Mouse (Mus musculus) forebrain, postnatal 0 days (tissue): ENCODE measurements at regions not wholly inside any gene's neighbourhood (a gene's known extent, or its start where the extent isn't known, plus 50 kb on each side); places are given as distances from the start of the nearest gene placed in this dataset.

Experiments
- ATAC-seq: fragments of 200-750 bp; cut with Nextera tagmentation; 2 replicates; pipeline ENCODE4 v1.8.0; 2017; ENCODE audit warnings: mild to moderate bottlenecking, moderate library complexity
- DNase-seq: peaks from one replicate; pipeline ENCODE4 v3.0.0-alpha.2; 2015
- H3K27ac ChIP-seq: fragments of 300-500 bp; sonication (generic); 2 replicates; pipeline ENCODE4 v1.5.1; 2014; ENCODE audit warnings: low read depth, mild to moderate bottlenecking, antibody characterized with exemption, low read length, moderate library complexity, mixed read lengths
- H3K27me3 ChIP-seq: fragments of 300-500 bp; sonication (generic); 2 replicates; pipeline ENCODE4 v1.6.1; 2014; ENCODE audit warnings: mild to moderate bottlenecking, low read length, mixed read lengths; ENCODE audit not compliant: insufficient read depth
- H3K36me3 ChIP-seq: fragments of 300-500 bp; sonication (generic); 2 replicates; pipeline ENCODE4 v1.6.1; 2014; ENCODE audit warnings: mild to moderate bottlenecking, moderate library complexity; ENCODE audit not compliant: insufficient read depth
- H3K4me1 ChIP-seq: fragments of 300-500 bp; sonication (generic); 2 replicates; pipeline ENCODE4 v1.6.1; 2014; ENCODE audit warnings: antibody characterized with exemption; ENCODE audit not compliant: insufficient read depth
- H3K4me2 ChIP-seq: fragments of 300-500 bp; sonication (generic); 2 replicates; pipeline ENCODE4 v1.6.1; 2014; ENCODE audit warnings: low read depth, mild to moderate bottlenecking, moderate library complexity
- H3K4me3 ChIP-seq: fragments of 300-500 bp; sonication (generic); 2 replicates; pipeline ENCODE4 v1.5.1; 2014; ENCODE audit warnings: low read depth, low read length, mixed read lengths
- H3K9ac ChIP-seq: fragments of 300-500 bp; sonication (generic); 2 replicates; pipeline ENCODE4 v1.6.1; 2014; ENCODE audit warnings: mild to moderate bottlenecking
- H3K9me3 ChIP-seq: fragments of 300-500 bp; sonication (generic); 2 replicates; pipeline ENCODE4 v1.6.1; 2016; ENCODE audit warnings: low read length
- CTCF ChIP-seq: sonication (generic); IDR thresholded peaks from 2 replicates; pipeline ENCODE4 v1.5.1; 2016; ENCODE audit warnings: antibody characterized with exemption, control low read depth, low read depth
- WGBS: fragments of 180-500 bp; shearing (Covaris S2); extraction: QIAGEN DNeasy Blood & Tissue Kit; methylation state at CpG from one replicate; pipeline ENCODE4 v1.1.7; 2014; 5-methylcytosine and 5-hydroxymethylcytosine counted together

GRCm38 (mm10) chr3:128298110-128298509 is 402.0 kb upstream of the Fam241a start:
- 89% methylated on average over 9 of the region's 9 CpGs for WGBS
- no peaks in the 10 kb centered on the region for H3K36me3 ChIP-seq
- H3K4me1 ChIP-seq: no peaks in the 10 kb centered on the region
- no peaks in the 10 kb centered on the region for H3K9me3 ChIP-seq
- no peak for DNase-seq
- TF ChIP-seq CTCF: no peak
- H3K9ac ChIP-seq: no peak overlapping the region
- ATAC-seq: no peak
- H3K4me2 ChIP-seq: no peak overlapping the region
- no peak overlapping the region for H3K27ac ChIP-seq
- H3K27me3 ChIP-seq: no peaks in the 10 kb centered on the region
- no peak overlapping the region for H3K4me3 ChIP-seq

GRCm38 (mm10) chr3:128287846-128288245 is 391.7 kb upstream of the Fam241a start:
- H3K4me2 ChIP-seq: no peak overlapping the region
- no peak overlapping the region for H3K27ac ChIP-seq
- ATAC-seq: no peak
- WGBS: 70% methylated on average over 4 of the region's 4 CpGs
- no peaks in the 10 kb centered on the region for H3K9me3 ChIP-seq
- DNase-seq: no peak
- TF ChIP-seq CTCF: no peak
- no peaks in the 10 kb centered on the region for H3K27me3 ChIP-seq
- no peaks in the 10 kb centered on the region for H3K36me3 ChIP-seq
- H3K4me3 ChIP-seq: no peak overlapping the region
- H3K4me1 ChIP-seq: no peaks in the 10 kb centered on the region
- no peak overlapping the region for H3K9ac ChIP-seq

DNA sequence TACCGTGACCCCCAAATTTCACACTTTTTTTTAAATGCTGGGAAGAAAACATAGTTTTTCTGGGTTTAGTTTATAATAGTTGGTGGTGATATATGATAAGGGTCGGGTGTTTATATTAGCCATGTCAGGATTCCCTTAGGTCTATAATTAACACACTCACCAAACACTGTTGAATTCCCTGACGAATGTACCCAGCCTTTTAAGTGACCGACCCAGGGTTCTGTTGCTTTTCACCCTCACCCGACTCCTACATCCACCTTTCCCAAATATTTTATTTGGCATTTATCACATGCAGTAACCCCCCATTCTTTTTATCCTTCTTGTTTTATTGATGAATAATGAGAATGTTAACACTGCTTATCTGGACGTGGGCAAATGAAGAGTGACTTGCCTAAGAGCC is 389.1 kb upstream of the Fam241a start:
- H3K4me3 ChIP-seq: no peak overlapping the region
- no peaks in the 10 kb centered on the region for H3K36me3 ChIP-seq
- H3K27ac ChIP-seq: no peak overlapping the region
- ATAC-seq (no peak), DNase-seq (no peak)
- H3K4me1 ChIP-seq: no peaks in the 10 kb centered on the region
- H3K27me3 ChIP-seq: no peaks in the 10 kb centered on the region
- no peaks in the 10 kb centered on the region for H3K9me3 ChIP-seq
- TF ChIP-seq CTCF: no peak
- no peak overlapping the region for H3K9ac ChIP-seq
- WGBS: 85% methylated on average over 6 of the region's 6 CpGs
- no peak overlapping the region for H3K4me2 ChIP-seq

GRCm38 (mm10) chr3:128280626-128281025 is 384.5 kb upstream of the Fam241a start:
- no peaks in the 10 kb centered on the region for H3K9me3 ChIP-seq
- 92% methylated on average over 4 of the region's 4 CpGs for WGBS
- H3K27ac ChIP-seq: no peak overlapping the region
- DNase-seq (no peak), ATAC-seq (no peak)
- H3K36me3 ChIP-seq: no peaks in the 10 kb centered on the region
- H3K9ac ChIP-seq: no peak overlapping the region
- H3K4me2 ChIP-seq: no peak overlapping the region
- no peak for TF ChIP-seq CTCF
- no peaks in the 10 kb centered on the region for H3K4me1 ChIP-seq
- no peak overlapping the region for H3K4me3 ChIP-seq
- H3K27me3 ChIP-seq: no peaks in the 10 kb centered on the region

GRCm38 (mm10) chr3:128270576-128270975 is 374.5 kb upstream of the Fam241a start:
- Histone ChIP-seq H3K4me2 (no peak overlapping the region), H3K9me3 (no peaks in the 10 kb centered on the region), H3K27ac (no peak overlapping the region), H3K27me3 (no peaks in the 10 kb centered on the region), H3K4me1 (no peaks in the 10 kb centered on the region), H3K36me3 (no peaks in the 10 kb centered on the region), H3K4me3 (no peak overlapping the region), H3K9ac (no peak overlapping the region)
- 38% methylated on average over 6 of the region's 6 CpGs for WGBS
- no peak for TF ChIP-seq CTCF
- DNase-seq (peak; percentile 21), ATAC-seq (no peak)

DNA sequence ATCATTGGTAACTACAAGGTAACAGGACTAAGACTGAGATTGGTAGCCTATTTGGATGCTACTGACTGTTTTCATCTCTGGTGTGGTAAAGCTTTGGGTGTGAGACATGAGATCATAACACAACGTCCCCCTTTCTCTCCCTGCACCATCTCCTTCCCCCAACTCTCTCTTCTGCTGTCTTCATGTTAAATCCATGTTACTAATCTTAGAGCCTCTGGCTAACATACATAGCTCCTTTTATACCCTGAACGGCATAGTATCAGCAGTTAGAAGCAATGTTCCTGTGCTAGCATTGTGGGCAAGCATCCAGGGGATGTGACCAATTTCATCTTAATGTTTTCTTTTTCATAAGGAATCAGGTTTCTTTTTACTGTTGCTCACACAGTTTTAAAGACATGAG is 365.1 kb upstream of the Fam241a start:
- Histone ChIP-seq H3K9ac (no peak overlapping the region), H3K36me3 (no peaks in the 10 kb centered on the region), H3K4me2 (no peak overlapping the region), H3K4me3 (no peak overlapping the region), H3K27me3 (no peaks in the 10 kb centered on the region), H3K4me1 (no peaks in the 10 kb centered on the region), H3K27ac (no peak overlapping the region), H3K9me3 (no peaks in the 10 kb centered on the region)
- no peak for TF ChIP-seq CTCF
- DNase-seq (no peak), ATAC-seq (no peak)
- WGBS: 75% methylated on average over 2 of the region's 2 CpGs

DNA sequence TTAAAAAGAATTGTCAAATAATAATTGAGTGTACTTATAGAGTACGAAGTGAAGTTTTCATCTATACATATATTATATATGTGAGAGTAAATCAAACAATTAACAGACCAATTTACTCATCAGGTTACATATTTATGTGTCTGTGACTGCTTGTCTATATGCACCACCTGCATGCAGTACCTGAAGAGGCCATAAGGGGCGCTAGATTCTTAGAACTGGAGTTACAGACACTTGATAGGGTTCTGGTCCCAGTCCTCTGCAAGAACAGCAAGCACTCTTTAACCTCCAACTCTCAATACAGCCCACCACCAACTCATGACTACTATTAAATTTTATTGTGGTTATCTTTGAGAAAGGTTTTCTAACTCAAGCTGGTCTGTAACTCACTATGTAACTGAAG is 351.7 kb upstream of the Fam241a start:
- peak; percentile 27 for TF ChIP-seq CTCF
- Histone ChIP-seq H3K4me2 (no peak overlapping the region), H3K27ac (no peak overlapping the region), H3K9me3 (no peaks in the 10 kb centered on the region), H3K27me3 (no peaks in the 10 kb centered on the region), H3K36me3 (no peaks in the 10 kb centered on the region), H3K4me3 (no peak overlapping the region), H3K4me1 (no peaks in the 10 kb centered on the region), H3K9ac (no peak overlapping the region)
- ATAC-seq (no peak), DNase-seq (no peak)
- 69% methylated on average over 2 of the region's 2 CpGs for WGBS
